Mouse (Mus musculus) heart, postnatal 0 days (tissue): ENCODE results near the gene Rab14. TPM values are rescaled to one million over a fixed set of nuclear protein-coding genes. Genes with fewer than 3 reads are reported as not detected.

ENCODE experiments used
- ATAC-seq: fragments of 200-750 bp; cut with Nextera tagmentation; 2 replicates; pipeline ENCODE4 v1.8.0; 2017; ENCODE audit warnings: low read depth, moderate number of reproducible peaks, moderate library complexity; ENCODE audit not compliant: insufficient read depth
- DNase-seq: peaks from one replicate; pipeline ENCODE4 v3.0.0-alpha.2; 2016; ENCODE audit warnings: low spot score
- H3K27ac ChIP-seq: fragments of 300-500 bp; sonication (generic); 2 replicates; pipeline ENCODE4 v1.5.1; 2014; ENCODE audit warnings: low read depth, mild to moderate bottlenecking
- H3K27me3 ChIP-seq: fragments of 300-500 bp; sonication (generic); 2 replicates; pipeline ENCODE4 v1.6.1; 2014; ENCODE audit warnings: low read length, mixed read lengths; ENCODE audit not compliant: control insufficient read depth, insufficient read depth
- H3K36me3 ChIP-seq: fragments of 300-500 bp; sonication (generic); replicated peaks from 2 replicates; pipeline ENCODE4 v1.6.1; 2014; ENCODE audit warnings: low read length, mixed read lengths; ENCODE audit not compliant: control insufficient read depth, insufficient read depth
- H3K4me1 ChIP-seq: fragments of 300-500 bp; sonication (generic); 2 replicates; pipeline ENCODE4 v1.6.1; 2014; ENCODE audit warnings: antibody characterized with exemption; ENCODE audit not compliant: control insufficient read depth, insufficient read depth
- H3K4me2 ChIP-seq: fragments of 300-500 bp; sonication (generic); 2 replicates; pipeline ENCODE4 v1.6.1; 2014; ENCODE audit warnings: low read depth, mild to moderate bottlenecking, low read length, moderate library complexity
- H3K4me3 ChIP-seq: fragments of 300-500 bp; sonication (generic); 2 replicates; pipeline ENCODE4 v1.5.1; 2014; ENCODE audit warnings: low read depth, low read length
- H3K9ac ChIP-seq: fragments of 300-500 bp; sonication (generic); replicated peaks from 2 replicates; pipeline ENCODE4 v1.6.1; 2014; ENCODE audit warnings: low read depth, low read length, mixed read lengths
- H3K9me3 ChIP-seq: fragments of 300-500 bp; sonication (generic); replicated peaks from 2 replicates; pipeline ENCODE4 v1.6.1; 2016; ENCODE audit warnings: low read length; ENCODE audit not compliant: control insufficient read depth
- CTCF ChIP-seq: IDR thresholded peaks from 2 replicates; pipeline ENCODE4 v1.5.1; 2016; ENCODE audit warnings: antibody characterized with exemption, control low read depth, low read depth
- EP300 ChIP-seq: IDR thresholded peaks from 2 replicates; pipeline ENCODE4 v1.6.1; 2016; ENCODE audit warnings: antibody characterized with exemption, low read depth
- WGBS: fragments of 180-500 bp; shearing (Covaris S2); extraction: QIAGEN DNeasy Blood & Tissue Kit; methylation state at CpG from one replicate; pipeline ENCODE4 v1.1.7; 2014; 5-methylcytosine and 5-hydroxymethylcytosine counted together
- polyA plus RNA-seq: library from polyadenylated mRNA; unstranded; fragments of >200 nt; fragmentation: Nextera tagmentation; extraction: Ambion mirVana; gene quantifications from 2 replicates; pipeline ENCODE4 v1.2.1, GENCODE M21; 2015
- total RNA-seq: library from RNA; depleted of rRNA; stranded (reverse); fragments of >200 nt; gene quantifications from 2 replicates; pipeline ENCODE4 v1.2.3, GENCODE M21; 2014; ENCODE audit warnings: low replicate concordance; rRNA removed

Gene Rab14
- total RNA-seq (83.8 and 130 TPM in 2 replicates), polyA plus RNA-seq (346 and 349 TPM in 2 replicates)

- Histone ChIP-seq H3K4me2 (peak within 1 kb of the TSS; percentile 92), H3K27ac (peak within 1 kb of the TSS; percentile 99), H3K9me3 (no peaks in the 10 kb centered on the region), H3K27me3 (no peaks in the 10 kb centered on the region), H3K4me1 (peaks cover 18% of the 10 kb centered on the region), H3K4me3 (peak within 1 kb of the TSS; percentile 97), H3K36me3 (no peaks in the 10 kb centered on the region), H3K9ac (peak within 1 kb of the TSS; percentile 100)
- WGBS: under 1% methylated on average over 46 of the region's 47 CpGs
- DNase-seq (peak; percentile 100), ATAC-seq (peak; percentile 97)
- TF ChIP-seq EP300: no peak
- TF ChIP-seq CTCF: no peak
Observed at GRCm38 (mm10) chr2:35200898-35201668, at the start of gene Rab14. Gene Rab14 (minus strand): TSS chr2:35201120.

DNA sequence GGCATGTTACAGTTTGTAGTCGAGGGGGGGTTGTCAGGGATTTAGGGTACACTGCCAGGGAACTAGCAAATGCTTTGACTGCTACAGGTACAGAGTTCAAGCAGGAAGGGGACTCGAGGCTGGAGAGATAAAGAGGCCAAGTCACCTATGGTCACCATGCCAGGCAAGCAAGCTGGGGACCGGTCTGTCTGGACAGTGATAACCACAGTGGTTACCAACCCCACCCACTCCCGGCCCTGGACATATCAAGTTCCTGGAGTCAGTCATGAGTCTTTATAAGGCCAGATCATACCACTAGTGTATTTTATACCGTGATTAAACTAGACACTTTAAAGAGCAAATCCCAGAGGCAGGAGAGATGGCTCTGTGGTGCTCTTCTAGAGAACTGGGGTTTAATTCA, 46.8 kb upstream of the Rab14 start:
- WGBS: 40% methylated on average over 5 of the region's 5 CpGs
- Histone ChIP-seq H3K4me2 (no peak overlapping the region), H3K9me3 (no peaks in the 10 kb centered on the region), H3K4me3 (no peak overlapping the region), H3K27ac (no peak overlapping the region), H3K36me3 (no peaks in the 10 kb centered on the region), H3K27me3 (no peaks in the 10 kb centered on the region), H3K9ac (no peak overlapping the region), H3K4me1 (no peaks in the 10 kb centered on the region)
- TF ChIP-seq CTCF: no peak
- no peak for TF ChIP-seq EP300
- ATAC-seq: no peak
- no peak for DNase-seq

GRCm38 (mm10) chr2:35244241-35244640, 43.3 kb upstream of the Rab14 start:
- Histone ChIP-seq H3K4me2 (no peak overlapping the region), H3K27ac (no peak overlapping the region), H3K36me3 (no peaks in the 10 kb centered on the region), H3K27me3 (no peaks in the 10 kb centered on the region), H3K9me3 (no peaks in the 10 kb centered on the region), H3K9ac (no peak overlapping the region), H3K4me3 (no peak overlapping the region), H3K4me1 (no peaks in the 10 kb centered on the region)
- no peak for DNase-seq
- ATAC-seq: no peak
- no peak for TF ChIP-seq CTCF
- no peak for TF ChIP-seq EP300
- 37% methylated on average over 3 of the region's 3 CpGs for WGBS

- TF ChIP-seq EP300 (no peak), CTCF (no peak)
- Histone ChIP-seq H3K4me2 (no peak overlapping the region), H3K27me3 (no peaks in the 10 kb centered on the region), H3K4me3 (no peak overlapping the region), H3K9me3 (no peaks in the 10 kb centered on the region), H3K27ac (no peak overlapping the region), H3K9ac (no peak overlapping the region), H3K4me1 (peaks cover 21% of the 10 kb centered on the region), H3K36me3 (no peaks in the 10 kb centered on the region)
- WGBS: 72% methylated on average over 6 of the region's 6 CpGs
- no peak for DNase-seq
- no peak for ATAC-seq
Observed at GRCm38 (mm10) chr2:35235021-35235420, 34.1 kb upstream of the Rab14 start.

- H3K27ac ChIP-seq: no peak overlapping the region
- H3K27me3 ChIP-seq: no peaks in the 10 kb centered on the region
- 32% methylated on average over 3 of the region's 3 CpGs for WGBS
- peaks cover 21% of the 10 kb centered on the region for H3K4me1 ChIP-seq
- H3K4me3 ChIP-seq: no peak overlapping the region
- H3K4me2 ChIP-seq: no peak overlapping the region
- H3K9me3 ChIP-seq: no peaks in the 10 kb centered on the region
- no peaks in the 10 kb centered on the region for H3K36me3 ChIP-seq
- DNase-seq: no peak
- no peak for ATAC-seq
- TF ChIP-seq CTCF (no peak), EP300 (no peak)
- no peak overlapping the region for H3K9ac ChIP-seq
Observed at GRCm38 (mm10) chr2:35233898-35234297, 33.0 kb upstream of the Rab14 start.
